Mouse (Mus musculus) mesoderm, embryonic 11.5 days (tissue): Measurements from ENCODE around the gene Ywhaq.
"Not testable (repeated sequence)": the region's sequence is repeated elsewhere in the genome, so short reads cannot be mapped to it uniquely, and the experiment has no call there.

Experiments used
- DNase-seq: peaks from one replicate; pipeline ENCODE4 v3.0.0-alpha.2; 2012; ENCODE audit warnings: low read depth, low spot score

The Ywhaq gene

GRCm38 (mm10) chr12:21410620-21411019 is 6.8 kb downstream of the Ywhaq start:
- no peak for DNase-seq

- no peak for DNase-seq
Measured at GRCm38 (mm10) chr12:21409651-21410050, 7.8 kb downstream of the Ywhaq start.

- DNase-seq = no peak
Measured at GRCm38 (mm10) chr12:21408789-21409367, 8.6 kb downstream of the Ywhaq start.

GRCm38 (mm10) chr12:21402771-21403170 is 14.7 kb downstream of the Ywhaq start:
- no peak for DNase-seq

- no peak for DNase-seq
Measured at GRCm38 (mm10) chr12:21386201-21386600, 31.2 kb downstream of the Ywhaq start.

GRCm38 (mm10) chr12:21378765-21379346 is 38.6 kb downstream of the Ywhaq start:
- not testable (repeated sequence) for DNase-seq

- DNase-seq = no peak
Measured at GRCm38 (mm10) chr12:21375376-21376157, 41.9 kb downstream of the Ywhaq start.

GRCm38 (mm10) chr12:21373820-21374475 is 43.5 kb downstream of the Ywhaq start:
- DNase-seq = no peak

GRCm38 (mm10) chr12:21373100-21373819 is 44.2 kb downstream of the Ywhaq start, which contains the start of gene Adam17:
Gene Adam17 (minus strand): TSS chr12:21373632.
- peak; percentile 97 for DNase-seq

- no peak for DNase-seq
Measured at GRCm38 (mm10) chr12:21370035-21370611, 47.3 kb downstream of the Ywhaq start.

- DNase-seq = no peak
Measured at GRCm38 (mm10) chr12:21369087-21369410, 48.4 kb downstream of the Ywhaq start.

GRCm38 (mm10) chr12:21368376-21369086 is 48.9 kb downstream of the Ywhaq start:
- no peak for DNase-seq

- DNase-seq = no peak
Measured at GRCm38 (mm10) chr12:21364624-21365435, 52.6 kb downstream of the Ywhaq start.

GRCm38 (mm10) chr12:21363195-21363594 is 54.2 kb downstream of the Ywhaq start:
- DNase-seq = no peak

GRCm38 (mm10) chr12:21362686-21363085 is 54.8 kb downstream of the Ywhaq start:
- no peak for DNase-seq

GRCm38 (mm10) chr12:21353681-21354080 is 63.8 kb downstream of the Ywhaq start:
- no peak for DNase-seq

- no peak for DNase-seq
Measured at GRCm38 (mm10) chr12:21350113-21350876, 67.1 kb downstream of the Ywhaq start.

- no peak for DNase-seq
Measured at GRCm38 (mm10) chr12:21346972-21347371, 70.5 kb downstream of the Ywhaq start.

- DNase-seq = no peak
Measured at GRCm38 (mm10) chr12:21340674-21341073, 76.8 kb downstream of the Ywhaq start.
